Mouse (Mus musculus): ENCODE measurements around the gene Crebbp.
A peak's percentile ranks its signal among the peaks of the same experiment; 100 is the strongest.
"Not testable (repeated sequence)": the region's sequence is repeated elsewhere in the genome, so short reads cannot be mapped to it uniquely, and the experiment has no call there.

The Crebbp gene

DNA sequence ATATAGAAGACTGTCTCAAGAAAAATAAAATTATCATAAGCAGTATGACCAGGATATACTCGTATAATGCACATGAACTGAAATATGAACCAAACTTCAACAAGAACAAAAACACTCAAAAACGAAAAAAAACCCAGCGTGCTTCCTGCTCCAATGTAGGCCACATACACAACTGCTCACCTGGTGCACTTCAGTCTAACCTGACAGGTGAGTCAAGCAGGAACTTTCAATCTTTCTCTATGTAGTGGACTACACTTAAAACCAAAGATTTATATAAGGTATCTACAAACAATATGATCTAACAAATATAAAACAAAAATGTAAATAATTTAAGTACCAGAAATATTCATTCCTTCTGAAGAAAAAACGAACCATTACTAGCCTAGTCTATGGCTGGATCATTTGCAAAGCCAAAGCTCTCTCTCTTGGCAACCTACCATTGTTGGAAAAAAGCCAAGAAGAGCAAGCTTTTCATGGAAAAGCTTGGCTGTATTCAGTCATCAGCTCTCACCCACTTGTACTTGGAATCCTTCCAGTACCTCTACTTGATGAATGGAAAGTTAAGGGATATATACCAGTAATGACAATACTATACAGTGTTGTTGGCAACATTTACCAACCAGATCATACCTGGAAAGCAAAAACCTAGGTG is 53.4 kb downstream of the Crebbp start:
- peak; percentile 7 for DNase-seq (ENCODE audit: low spot score)

DNA sequence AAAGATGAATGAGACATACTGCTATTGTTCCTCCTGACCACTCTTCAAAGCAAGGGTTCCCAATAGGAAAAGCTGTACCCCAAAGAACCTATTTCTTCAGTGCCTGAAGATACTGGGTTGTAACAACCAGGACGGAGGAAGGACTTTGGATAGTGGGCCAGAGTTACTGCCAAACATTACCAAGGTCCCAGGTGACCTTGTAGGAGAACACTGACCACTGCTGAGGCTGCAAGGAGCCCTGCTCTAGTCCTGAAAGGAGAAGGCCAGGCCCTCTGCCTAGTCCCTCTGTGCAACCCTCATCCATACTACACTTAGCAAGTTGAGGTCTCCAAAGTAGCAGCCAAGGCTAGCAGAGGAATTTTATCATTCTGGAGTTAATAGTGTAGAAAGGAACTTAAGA is 60.7 kb downstream of the Crebbp start:
- no peak for DNase-seq (ENCODE audit: low spot score)

DNA sequence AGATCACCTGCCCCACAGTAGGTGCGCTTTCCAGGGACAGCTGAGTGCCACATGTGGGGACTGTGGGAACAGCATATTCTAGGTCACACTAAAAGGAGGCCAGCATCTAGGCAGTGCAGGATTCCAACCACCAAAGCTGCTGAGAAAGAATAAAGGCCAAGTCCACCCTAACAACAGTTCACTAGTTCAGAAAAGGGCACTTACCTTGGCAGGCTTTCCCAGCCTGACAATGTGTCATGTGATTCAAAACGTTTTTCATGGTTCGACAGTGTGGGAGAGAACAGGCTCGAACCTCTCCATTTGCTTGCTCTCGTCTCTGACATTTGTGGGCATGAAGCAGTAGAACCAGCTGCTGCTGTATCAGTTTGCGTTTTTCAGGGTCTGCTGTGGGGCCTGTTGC is 75.3 kb downstream of the Crebbp start:
- no peak for DNase-seq (ENCODE audit: low spot score)

DNA sequence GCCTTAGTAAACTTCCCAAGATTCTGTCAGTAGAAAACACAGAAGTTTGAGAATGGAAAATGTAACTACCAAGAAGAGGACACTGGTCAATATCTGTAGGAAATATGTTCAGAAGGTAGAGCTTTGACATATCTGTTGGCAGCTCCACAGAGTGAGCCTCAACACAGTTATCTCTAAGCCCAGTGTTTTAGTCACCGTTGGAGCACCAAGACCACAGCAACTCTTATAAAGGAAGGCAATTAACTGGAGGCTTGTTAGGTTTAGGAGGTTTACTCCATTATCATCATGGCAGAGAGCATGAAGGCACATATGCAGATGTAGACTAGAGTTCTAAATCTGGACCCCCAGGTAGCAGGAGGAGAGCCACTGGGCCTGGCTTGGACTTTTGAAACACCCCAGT is 80.0 kb downstream of the Crebbp start:
- DNase-seq (ENCODE audit: low spot score): no peak

DNA sequence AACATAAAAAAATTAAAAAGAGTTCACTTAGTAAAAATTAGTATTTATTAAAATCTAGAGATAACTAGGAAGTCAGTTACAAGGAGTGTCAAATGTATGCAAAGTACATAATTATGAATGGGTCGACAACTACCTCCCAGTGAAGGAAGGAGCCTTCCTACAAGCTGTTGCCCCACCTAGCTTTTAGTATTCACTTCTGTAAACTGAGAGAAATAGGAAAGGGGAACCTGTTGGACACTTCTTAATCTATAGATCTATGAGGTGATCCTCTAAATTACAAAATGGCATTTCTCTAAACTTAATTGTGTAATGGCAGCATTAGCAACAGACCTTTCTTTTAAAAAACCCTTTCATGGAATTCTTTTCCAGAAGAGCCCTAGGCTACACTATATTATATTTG is 84.9 kb downstream of the Crebbp start:
- DNase-seq (ENCODE audit: low spot score): no peak

DNA sequence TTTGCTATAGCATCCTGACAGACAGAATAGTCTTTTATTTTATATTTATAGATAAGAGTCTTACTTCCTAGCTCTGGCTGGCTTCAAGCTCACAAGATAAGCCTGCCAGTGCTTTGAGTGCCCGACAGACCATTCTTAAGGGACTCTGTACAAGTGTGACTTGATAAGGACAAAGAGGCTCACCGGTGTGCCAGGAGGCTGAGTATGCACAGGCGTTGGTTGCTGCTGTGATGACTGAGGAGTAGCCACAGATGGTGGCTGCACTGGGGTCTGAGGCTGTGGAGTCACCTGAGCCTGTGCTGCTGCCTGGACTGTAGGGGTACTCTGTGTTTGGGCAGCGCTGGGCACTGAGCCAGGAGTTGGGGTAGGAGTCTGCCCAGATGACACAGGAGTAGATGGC is 96.7 kb downstream of the Crebbp start:
- no peak for DNase-seq (ENCODE audit: low spot score)

DNA sequence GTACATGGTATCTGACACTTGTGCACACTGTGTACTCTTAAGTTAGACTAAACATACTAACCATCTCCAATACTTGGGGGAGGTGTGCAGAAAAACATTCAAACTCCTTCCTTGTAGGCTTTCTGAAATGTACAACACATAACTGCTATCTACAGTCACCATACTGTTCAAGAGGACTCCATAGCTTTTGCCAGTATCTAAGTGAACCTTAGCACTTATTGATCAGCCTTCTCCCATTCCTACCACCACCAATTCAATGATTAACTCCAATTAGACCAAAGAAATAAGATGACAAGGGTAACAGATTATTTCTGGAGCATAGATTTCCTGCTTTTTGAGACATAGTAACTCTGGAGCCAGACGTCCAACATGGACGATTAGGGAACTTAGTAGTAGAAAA is 113.4 kb downstream of the Crebbp start:
- DNase-seq (ENCODE audit: low spot score): no peak

DNA sequence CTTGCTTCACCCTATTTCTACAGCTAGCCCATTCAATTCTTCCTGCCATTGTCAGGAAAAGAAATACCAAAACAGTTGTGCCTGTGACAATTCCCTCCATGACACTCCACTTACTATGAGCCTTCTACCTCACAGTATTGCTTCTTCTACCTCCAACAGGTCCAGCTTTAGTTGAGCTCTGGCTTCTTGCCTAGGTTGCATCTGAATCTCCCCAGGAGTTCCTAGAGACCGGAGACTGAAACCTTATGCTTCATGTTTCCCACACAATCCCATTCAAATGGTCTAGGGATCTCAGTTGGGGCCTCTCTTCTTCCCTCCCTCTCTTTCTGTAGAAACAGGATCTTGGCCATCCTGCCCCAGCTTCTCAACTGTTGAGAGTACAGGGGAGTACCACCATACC is 116.3 kb downstream of the Crebbp start:
- no peak for DNase-seq (ENCODE audit: low spot score)

DNA sequence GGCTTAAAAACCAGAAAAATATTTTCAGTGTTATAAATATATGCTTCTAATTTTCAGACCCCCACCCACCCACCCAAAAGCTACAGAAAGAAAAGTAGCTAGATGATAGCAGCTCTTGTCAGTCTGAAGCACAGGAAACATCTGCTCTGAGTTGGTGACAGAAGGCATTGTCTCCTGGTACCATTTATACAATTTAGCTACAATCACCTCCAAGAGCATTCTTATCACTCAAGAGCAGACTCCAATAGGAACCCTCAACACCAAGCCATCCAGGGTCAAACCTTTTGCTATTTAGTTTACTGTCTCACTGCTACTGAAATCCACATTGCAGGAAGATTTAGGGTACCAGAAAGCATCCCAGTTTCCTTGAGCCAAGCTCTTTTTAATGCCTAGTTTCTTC is 116.9 kb downstream of the Crebbp start:
- no peak for DNase-seq (ENCODE audit: low spot score)

DNA sequence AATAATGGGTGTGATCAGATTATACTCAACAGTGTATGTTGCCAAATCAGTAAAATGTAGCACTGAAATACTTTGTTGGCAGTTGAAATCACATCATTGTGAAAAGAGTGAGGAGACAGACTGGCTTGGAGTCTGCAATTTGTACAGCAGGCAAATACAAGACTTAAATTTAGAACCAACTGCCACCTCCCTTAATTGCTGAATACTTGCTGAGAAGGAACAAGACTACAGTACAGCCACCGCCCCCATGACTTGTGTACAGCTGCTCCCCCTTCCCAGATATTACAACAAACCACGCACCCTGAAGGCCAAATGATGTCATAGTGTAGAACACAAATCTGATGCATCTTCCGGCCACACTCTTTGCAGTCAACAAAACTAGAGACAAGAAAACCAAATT is 117.7 kb downstream of the Crebbp start:
- DNase-seq (ENCODE audit: low spot score): no peak

DNA sequence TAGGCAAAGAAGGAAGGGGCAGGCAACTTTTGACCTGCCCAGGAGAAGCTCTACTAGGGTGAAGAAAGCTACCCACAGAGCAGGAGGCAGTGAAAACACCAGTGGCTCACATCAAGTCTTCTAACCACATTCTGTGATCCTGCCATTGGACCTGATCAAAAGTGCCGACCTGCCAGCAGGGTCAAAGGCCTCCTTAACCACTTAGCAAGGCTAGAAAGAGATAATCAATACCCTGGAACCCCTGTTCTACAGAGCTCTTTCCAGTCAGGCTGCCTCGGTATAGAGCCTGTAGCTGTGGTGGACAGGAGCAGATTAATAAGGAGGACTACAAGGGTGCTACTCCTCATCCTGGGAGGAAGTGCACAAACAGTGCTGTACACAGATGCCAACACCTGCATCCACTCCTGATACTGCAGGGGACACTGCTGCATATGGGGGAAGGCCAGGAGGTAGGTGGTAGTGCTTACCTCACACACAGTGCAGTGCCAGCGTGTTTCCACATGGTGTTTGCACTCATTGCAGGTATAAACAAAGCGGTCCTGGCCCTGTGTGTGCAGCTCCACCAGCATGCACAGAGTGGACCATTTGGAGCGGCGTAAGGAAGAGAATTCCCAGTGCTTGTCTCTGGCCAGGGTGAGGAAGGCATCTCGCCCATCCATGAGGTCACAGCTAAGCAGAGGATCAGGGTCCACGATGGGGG is 126.4 kb downstream of the Crebbp start:
- no peak for DNase-seq (ENCODE audit: low spot score)

DNA sequence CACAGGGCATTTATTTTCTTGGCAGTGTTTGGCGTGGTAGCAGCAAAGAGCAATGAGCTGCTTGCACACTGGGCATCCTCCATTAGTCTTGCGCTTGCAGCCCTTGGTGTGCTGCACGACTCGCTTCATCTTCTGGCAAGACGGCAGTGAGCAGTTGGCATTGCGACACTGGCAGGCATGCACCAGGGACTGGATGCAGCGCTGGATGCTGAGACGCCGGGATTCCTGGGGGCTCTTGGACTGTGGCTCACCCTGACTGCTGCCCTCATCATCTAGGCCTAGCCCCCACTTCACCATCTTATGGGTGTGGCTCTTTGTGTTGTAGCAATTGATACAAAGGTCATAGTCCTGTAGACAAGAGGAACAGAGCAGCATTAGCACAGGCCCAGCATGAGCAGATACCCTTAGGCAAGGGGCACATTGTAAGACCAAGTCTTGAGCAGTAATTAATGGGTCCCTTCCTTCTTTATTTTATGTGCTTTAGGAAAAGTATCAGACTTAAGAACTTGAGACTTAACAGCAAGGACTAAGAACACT is 127.9 kb downstream of the Crebbp start:
- no peak for DNase-seq (ENCODE audit: low spot score)

DNA sequence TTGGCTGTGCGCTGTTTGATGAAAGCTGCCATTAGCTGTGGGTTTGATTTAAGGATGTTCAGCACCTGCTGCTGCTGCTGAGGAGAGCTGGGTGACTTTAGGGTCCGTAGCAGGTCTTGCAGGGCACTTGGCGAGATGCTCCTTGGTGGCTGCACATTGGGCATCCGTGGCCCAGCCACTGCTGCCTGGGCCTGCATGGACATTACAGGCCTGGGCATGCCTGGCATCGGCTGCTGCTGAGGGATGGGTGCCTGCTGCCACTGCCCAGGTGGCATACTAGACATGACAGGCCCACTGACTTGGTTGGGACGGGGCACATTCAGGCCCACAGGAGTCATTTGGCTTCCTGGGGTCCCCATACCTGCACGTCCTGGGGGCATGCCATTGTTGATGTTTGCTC is 128.7 kb downstream of the Crebbp start:
- DNase-seq (ENCODE audit: low spot score): no peak

DNA sequence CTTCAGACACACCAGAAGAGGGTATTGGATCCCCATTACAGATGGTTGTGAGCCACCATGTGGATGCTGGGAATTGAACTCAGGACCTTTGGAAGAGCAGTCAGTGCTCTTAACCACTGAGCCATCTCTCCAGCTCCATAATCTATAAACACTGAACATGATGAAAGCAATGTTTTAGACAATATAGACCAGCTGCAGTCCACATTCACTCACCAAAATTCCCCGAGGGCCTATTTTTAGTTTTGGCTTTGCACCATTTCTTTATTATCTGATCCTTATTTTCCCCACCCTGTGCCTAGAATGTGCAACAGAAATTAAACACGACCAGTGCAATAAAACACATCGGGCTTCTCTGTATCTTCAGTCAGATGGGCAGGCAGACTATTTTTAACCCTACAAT is 133.4 kb downstream of the Crebbp start:
- not testable (repeated sequence) for DNase-seq (ENCODE audit: low spot score)

DNA sequence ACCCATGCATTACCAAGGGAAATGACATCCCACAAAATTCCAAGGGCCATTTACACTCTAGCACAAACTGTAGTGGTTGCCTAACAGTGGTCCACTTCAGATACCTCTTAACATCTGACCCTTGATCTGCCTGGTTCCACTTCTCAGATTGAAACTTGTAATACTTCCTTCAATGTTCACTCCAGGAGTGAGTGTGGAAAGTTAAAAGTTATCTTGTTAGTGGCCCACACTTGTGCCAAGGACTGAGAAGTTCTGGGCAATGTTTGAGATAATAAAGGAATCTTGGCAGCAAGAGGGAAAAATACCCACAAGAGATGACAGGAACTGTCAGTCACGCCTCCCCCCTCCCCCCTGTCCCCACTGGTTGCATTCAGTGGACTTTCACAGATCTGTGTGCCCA is 134.1 kb downstream of the Crebbp start:
- no peak for DNase-seq (ENCODE audit: low spot score)

DNA sequence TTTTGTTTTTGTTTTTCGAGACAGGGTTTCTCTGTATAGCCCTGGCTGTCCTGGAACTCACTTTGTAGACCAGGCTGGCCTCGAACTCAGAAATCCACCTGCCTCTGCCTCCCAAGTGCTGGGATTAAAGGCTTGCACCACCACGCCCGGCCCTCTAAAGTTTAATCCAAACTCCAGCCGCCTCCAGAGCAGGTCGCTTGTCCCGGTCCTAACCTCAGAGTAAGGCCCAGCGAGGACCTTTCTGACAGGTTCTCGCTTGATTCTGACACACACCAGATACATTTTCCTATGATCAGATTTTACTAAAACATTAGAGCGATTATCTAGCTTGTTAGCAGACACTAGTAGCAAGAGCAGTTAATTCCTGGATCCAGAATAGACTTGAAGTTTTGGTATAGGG is 135.5 kb downstream of the Crebbp start:
- DNase-seq (ENCODE audit: low spot score): not testable (repeated sequence)

DNA sequence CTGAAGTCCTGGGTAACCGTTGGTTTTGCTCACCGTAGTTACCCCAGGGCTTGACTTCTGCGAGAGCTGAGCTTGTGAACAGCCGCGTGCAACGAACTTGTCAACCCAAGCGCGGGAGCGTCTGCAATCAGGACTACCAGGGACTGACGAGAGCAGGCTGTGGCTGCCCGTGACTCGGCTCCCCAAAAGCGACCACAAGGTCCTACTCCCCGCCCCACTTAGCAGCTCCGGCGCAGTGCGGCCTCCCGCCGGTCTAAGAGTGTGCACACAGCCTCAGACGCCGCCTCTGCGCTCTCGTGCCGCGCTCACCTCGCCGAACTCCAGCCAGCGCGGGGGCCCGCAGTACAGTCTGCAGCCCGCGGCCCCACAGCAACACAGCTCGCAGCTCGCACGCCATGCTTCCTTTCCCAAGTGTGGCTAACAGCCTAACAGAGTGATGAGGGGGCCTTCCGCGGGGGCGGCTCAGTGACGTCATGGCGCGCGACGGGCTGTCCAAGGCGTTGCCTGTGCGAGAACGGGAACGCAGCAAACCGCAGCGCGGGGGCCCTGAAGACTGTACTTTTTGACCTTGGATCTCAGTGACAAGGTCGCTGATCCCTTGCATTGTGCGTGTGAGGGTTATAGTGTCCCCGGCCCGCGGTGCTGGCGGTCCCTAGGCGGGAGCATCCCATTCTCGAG is 136.3 kb downstream of the Crebbp start, which contains the start of gene Trap1:
Trap1 (minus strand) TSS at position 444 of the 678 bp plus-strand sequence.
- peak; percentile 94 for DNase-seq (ENCODE audit: low spot score)

DNA sequence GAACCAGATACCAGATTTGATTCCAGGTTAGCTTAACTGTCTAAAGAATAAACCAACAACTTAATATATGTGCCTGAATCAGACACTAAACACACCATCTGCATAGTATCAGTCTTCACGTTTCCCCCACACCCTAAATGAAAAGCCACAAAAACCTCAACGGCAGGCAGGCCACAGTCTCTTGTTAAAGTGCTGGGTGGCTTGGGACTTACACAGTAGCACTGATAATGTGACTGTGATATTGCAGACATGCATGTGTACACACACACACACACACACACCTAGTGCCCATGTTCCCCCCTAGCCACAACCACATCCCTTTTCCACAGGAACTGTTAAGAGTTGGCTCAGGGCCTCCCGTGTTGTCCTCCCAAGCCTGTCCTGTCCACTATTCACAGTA is 139.0 kb downstream of the Crebbp start:
- DNase-seq (ENCODE audit: low spot score): no peak

DNA sequence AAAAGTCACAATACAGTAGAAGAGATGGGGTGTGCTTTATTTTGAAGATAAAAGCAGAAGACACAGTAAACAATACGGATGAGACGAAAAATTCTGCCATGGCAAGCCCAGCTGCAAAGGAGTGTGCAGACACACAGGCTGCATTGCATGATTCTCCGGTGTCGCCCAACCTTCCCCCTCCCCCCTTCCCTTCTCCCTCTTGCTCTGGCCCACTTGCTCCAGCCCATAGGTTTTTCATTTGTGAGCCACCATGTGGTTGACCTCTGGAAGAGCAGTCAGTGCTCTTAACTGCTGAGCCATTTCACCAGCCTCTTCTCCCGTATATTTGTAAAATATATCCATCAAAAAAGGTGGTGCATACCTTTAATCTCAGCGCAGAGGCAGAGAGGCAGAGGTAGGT is 139.5 kb downstream of the Crebbp start:
- DNase-seq (ENCODE audit: low spot score): no peak

DNA sequence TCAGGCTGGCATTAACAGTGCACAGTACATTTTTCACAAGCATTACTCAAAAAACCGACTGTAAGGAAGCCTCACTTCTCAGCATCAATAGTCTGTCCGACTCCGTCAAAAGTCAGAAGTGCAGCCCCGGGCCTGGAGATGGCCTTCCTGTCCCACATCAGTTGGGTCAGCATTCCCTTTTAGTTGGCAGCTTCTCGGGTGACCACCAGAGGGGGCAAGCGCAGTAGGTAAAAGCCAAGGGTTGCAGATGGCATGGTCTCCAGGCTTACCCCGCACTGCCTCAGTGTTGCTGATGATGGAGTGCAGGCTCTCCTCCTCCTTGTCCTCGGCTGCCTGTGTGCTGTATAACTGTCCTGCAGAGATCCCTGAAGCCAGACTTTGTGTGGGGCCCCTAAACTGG is 145.2 kb downstream of the Crebbp start:
- peak; percentile 59 for DNase-seq (ENCODE audit: low spot score)

DNA sequence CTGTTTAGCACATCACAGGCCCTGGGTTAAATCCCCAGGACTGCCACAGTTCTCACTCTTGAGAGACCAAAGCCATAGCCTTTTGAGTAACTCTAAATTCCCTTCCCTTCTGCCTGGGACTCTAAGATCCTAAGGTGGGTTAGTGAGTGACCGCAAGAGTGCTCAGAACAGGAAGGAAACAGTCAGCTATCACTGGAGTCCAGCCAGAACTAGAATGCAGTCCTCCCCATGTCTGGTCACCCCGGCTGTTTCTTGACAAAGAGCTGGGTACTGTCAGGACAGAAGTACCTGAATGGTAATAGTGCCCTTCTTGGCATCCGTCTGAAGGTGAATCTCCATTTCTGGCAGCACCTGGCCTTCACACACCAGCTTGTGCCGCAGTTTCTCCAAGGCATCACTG is 148.9 kb downstream of the Crebbp start:
- DNase-seq (ENCODE audit: low spot score): no peak

DNA sequence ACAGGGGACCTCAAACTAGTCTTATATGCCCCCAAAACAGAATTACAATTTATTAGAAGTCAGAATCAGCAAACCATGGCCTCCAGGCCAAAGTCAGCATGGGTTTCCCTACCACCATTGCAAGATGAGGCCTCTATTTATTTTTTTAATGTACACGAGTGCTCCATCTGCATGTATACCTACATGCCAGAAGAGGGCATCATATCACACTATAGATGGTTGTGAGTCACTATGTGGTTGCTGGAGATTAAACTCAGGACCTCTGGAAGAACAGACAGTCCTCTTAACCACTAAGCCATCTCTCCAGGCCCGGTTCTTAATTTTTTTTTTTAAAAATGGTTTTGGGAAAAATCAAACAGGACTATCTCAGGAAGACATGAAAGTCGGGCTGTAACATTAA is 160.0 kb downstream of the Crebbp start:
- DNase-seq (ENCODE audit: low spot score): no peak

DNA sequence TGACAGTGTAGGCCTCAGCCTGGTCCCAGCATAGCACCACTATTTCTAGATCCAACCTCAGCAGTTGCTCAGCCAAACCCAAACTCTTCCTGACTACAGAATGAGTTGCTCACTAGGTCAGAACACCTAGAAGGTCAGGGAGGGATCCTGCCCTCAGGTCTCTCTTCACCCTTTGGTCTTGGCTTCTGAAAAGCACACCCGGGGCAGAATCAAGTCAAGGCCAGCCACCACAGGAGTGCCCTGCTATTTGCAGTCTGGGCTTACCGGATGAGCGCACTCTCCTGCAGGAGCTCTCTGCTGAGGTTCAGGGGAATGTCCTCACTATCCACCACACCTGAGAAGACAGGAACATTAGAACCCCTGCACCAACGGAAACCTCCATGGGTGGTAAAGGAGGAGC is 161.2 kb downstream of the Crebbp start:
- no peak for DNase-seq (ENCODE audit: low spot score)

All from urinary bladder, postnatal 14 days (tissue).